Mouse (Mus musculus) layer of hippocampus, postnatal 10 days (tissue): ENCODE measurements at regions not wholly inside any gene's neighbourhood (a gene's known extent, or its start where the extent isn't known, plus 50 kb on each side); places are given as distances from the start of the nearest gene placed in this dataset.
"Not testable (repeated sequence)": the region's sequence is repeated elsewhere in the genome, so short reads cannot be mapped to it uniquely, and the experiment has no call there.

ENCODE experiments used
- DNase-seq, 2 experiments: peaks; one replicate each; pipeline ENCODE4 v3.0.0; 2021; ENCODE audit warnings: low spot score in 2 of 2

DNA sequence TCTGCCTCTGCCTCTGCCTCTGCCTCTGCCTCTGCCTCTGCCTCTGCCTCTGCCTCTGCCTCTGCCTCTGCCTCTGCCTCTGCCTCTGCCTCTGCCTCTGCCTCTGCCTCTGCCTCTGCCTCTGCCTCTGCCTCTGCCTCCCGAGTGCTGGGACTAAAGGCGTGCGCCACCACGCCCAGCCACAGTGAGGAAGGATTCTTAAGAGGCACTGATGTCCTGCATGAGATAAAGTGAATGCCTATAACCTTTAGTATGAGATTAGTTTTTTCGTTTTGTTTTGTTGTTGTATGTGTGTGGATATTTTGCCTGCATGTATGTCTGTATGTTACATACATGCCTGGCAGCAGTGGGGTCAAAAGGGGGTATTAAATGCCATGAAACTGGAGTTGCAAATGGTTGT, 63.2 kb downstream of the Hlx start:
- not testable (repeated sequence) for DNase-seq

DNA sequence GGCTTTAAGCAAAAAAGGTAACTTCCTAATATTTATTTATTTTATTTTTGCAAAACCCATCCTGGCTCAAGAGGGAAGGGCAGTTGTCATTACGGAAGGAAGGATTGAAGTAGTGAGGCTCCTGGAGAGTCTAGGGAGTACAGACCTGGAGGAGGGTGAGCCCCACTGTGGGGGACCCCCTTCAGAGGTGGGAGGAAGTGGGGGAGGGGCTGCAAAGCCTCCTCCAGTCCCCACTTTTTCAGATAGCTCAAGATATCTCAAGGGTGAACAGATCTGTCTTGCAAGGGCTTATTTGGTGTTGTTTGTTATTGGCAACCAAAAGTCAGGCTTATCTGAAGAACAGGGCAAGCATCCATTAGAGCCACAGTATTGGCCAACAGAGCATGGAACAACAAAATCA, 64.0 kb downstream of the Hlx start:
- DNase-seq: no peak

- no peak for DNase-seq
Measured at GRCm38 (mm10) chr1:184668022-184668421, 64.4 kb downstream of the Hlx start.

DNA sequence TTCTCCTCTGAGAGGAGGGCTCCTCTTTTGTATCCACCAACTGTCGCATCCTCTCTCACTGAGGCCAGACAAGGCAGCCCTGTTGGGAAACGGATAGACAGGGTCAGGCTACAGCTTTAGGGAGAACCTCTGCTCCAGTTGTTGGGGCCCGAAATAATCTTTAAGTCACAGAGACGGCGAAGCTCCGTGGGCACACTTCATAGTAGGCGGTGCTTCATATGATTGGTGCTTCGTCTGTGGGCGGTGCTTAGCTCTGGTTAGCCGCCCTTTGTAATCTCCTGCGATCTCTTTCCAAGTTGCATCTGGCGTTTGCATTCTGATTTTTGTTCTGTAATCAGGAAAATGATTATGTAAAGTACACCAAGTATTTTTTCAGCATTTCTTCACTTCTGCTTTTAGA, 67.2 kb downstream of the Hlx start:
- DNase-seq: no peak

- no peak for DNase-seq
Measured at GRCm38 (mm10) chr1:184664098-184664375, 68.4 kb downstream of the Hlx start.

GRCm38 (mm10) chr1:184663300-184664097, 68.9 kb downstream of the Hlx start:
- peak in 1 of 2 experiments; percentile 8 for DNase-seq

GRCm38 (mm10) chr1:184650541-184651105, 81.8 kb downstream of the Hlx start:
- no peak for DNase-seq

DNA sequence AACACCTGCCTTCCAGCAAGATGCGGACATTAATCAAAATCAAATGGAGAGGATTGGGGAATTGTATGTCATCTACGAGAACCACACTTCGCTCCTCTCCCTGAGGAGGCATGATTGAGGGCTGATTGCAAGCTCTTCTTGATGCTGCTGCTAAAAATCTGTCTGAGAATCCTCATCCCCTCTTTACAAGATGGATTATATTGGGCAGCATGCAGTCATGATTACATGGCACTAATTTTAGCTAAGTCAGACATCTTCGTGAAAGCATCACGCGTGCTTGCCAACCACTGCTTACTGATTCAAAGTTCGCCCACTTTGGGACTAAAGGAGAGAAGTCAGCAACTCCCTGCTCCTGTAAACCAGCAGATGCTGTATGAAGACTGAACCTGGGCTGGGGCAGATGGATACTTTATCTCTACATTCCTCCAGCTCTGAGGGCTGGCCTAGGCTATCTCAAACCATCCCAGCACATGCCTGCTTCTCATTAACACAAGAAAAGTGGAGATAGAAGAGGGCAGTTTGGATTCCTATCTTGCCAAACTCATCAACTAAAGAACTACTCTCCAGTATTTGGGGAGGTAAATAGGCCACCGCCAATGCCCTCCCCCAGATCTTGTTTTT, 84.4 kb downstream of the Hlx start:
- no peak for DNase-seq

DNA sequence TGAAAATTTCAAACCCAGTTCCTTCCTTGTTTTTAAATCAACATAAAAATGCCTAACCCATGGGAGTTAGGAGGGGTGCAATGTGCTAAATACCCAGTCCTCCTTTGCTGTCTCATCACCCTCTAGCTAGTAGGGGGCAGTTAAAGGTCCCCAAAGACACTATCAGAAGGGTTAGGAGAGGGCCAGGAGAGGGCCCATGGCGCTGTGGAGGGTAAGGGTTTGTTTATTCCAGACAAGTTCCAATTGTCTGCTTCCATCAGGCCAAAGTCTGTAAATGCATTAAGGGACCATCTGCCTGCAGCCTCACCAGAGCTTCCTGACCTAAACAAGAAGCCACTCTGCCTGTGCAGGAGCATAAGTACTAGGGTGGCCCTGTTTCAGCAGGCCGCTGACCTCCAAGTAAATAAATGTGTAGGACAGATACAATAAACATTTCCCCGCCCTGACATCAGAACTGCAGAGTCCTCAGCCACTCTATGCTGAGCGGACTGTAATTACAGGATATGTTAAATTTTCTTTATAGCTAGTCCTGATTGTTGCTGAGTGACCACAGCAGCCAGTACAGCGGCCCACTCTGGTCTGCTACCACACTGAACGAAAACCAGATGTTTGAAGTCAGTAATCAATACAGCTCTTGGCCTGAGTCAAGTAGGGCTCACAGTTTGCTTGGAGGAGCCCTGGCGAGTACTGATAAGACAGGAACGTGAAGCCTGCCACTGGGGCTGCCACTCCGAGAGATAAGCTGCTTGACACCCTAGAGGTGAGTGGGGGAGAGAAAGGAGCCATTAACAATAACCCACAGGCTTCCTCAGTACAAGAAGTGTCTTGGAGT, 87.4 kb downstream of the Hlx start:
- DNase-seq: no peak

GRCm38 (mm10) chr1:184630695-184631475, 101.5 kb downstream of the Hlx start:
- no peak for DNase-seq

DNA sequence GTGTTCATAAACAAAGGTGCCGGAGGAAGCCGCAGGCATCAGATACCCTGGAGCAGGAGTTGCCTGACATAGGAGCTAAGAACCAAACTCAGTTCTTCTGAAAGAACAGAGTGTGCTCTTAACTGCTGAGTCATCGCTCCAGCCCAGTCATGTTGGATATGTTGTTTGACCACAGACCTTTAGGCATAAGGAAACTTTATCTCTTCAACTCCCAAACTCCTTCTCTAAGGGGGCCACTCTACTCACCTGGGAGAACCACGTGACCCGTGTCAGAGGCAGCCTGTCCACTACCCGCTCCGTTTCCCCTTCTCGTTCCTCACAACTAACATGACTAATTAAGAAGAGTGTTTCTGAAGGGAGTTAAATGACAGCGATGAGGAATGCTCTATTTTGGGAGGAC, 103.2 kb downstream of the Hlx start:
- DNase-seq: no peak

GRCm38 (mm10) chr1:184628566-184629168, 103.8 kb downstream of the Hlx start:
- no peak for DNase-seq

GRCm38 (mm10) chr1:184622462-184622861, 110.0 kb downstream of the Hlx start:
- no peak for DNase-seq

GRCm38 (mm10) chr1:184621950-184622349, 110.5 kb downstream of the Hlx start:
- DNase-seq: no peak

DNA sequence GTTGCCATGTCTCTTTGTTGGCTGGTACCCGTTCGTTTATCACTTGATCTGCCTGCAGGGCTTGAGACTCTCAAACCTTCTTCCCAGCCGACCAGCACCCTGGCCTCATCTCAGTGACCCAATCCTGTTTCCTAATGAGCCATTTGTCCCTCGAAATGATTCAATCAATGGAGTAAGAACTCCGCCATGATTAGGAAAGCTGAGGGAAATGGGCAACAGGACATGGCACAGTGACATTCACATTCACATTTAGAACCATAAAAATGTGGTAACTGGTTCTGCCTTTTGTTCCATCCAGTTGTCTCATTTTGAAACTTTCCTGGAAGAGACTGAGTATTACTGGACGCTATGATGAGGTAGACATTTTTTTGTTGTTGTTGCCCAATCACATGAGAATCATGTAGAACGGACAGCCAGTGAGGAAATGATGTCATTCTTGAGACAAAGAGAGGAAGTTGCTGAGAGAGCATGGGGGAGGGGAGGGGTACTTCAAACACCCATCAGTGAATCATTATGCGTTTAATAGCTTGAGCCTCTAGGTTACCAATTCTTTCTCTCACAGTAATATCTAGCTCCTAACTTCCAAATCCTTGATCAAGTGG, 114.5 kb downstream of the Hlx start:
- DNase-seq: no peak

- no peak for DNase-seq
Measured at GRCm38 (mm10) chr1:184615991-184616390, 116.4 kb downstream of the Hlx start.

- no peak for DNase-seq
Measured at GRCm38 (mm10) chr1:184614699-184615415, 117.6 kb downstream of the Hlx start.

DNA sequence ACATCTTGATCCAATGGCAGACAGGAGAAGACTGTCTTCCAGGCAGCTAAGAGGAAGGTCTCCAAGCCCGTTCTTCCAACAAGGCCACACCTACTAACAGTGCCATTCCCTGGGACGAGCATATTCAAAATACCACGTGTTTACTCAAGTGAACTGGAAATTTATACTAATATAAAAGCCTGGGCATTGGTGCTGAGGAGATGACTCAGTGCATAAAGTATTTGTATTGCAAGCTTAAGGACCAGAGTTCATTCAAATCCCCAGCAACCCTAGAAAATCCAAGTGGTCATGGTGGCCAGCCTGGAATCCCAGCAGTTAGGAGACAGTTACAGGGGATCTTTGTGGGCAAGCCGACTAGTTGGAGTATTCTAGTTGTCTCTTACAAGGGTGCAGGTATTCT, 119.5 kb downstream of the Hlx start:
- no peak for DNase-seq

DNA sequence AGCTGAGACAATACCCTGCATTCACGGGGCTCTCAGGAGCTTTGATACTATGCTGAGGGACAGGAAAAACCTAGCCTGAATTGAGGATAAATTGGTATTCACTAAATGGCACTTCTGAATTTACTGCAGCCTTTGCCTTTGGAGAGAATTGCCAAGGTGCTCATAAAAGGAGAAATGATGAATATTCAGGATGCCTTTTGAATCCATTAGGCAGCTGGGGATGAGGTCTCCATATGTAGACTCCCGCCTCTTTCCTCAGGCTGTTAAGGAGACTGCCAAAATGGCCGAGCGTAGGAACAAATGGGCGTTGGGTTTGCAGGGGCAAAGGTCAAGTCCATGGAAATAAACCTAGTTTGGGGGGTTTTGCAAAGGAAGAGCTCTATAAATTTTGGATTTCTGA, 123.5 kb downstream of the Hlx start:
- no peak for DNase-seq

GRCm38 (mm10) chr1:184608338-184608737, 124.1 kb downstream of the Hlx start:
- no peak for DNase-seq
